Mouse (Mus musculus) olfactory bulb, adult 2 months (tissue): ENCODE data around the gene Set.

Experiments used
- CTCF ChIP-seq: fragments of 200-500 bp; IDR thresholded peaks from 2 replicates; pipeline ENCODE4 v1.5.1; 2012; ENCODE audit warnings: low read depth, mild to moderate bottlenecking, low read length, moderate library complexity; ENCODE audit not compliant: insufficient read depth
- POLR2A ChIP-seq: fragments of 200-500 bp; IDR thresholded peaks from 2 replicates; pipeline ENCODE4 v1.6.1; 2012; ENCODE audit warnings: mild to moderate bottlenecking, low read depth, low read length, moderate library complexity; ENCODE audit not compliant: insufficient read depth

DNA sequence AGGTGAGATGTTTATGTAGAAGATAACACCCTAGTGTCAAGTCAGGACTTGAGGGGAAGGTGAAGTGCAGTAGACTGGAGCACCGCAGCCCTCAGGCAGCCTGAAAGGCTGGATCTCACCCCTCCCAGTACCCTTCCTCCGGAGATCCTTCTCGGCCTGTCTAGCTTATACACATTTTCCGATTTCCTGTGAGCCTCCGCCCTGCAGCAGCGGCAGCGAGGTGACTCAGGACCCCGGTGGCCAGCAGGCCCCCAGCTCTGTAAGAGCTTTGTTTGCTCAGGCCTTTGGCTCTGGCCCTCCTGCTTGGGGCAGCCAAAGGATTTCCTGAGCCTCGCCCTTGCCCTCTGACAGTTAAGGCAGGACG lies 21.2 kb downstream of the Set start:
- TF ChIP-seq CTCF, result no peak; the same call in 1 of the 2 replicates
- TF ChIP-seq POLR2A, result no peak
